Mouse (Mus musculus) liver, embryonic 11.5 days (tissue): Measurements from ENCODE around the gene Oser1. TPM values are rescaled to one million over a fixed set of nuclear protein-coding genes. Genes with fewer than 3 reads are reported as not detected.
A peak's percentile ranks its signal among the peaks of the same experiment; 100 is the strongest.

Source experiments
- ATAC-seq: fragments of 200-750 bp; cut with Nextera tagmentation; replicated peaks from 2 replicates; pipeline ENCODE4 v1.8.0; 2017; ENCODE audit warnings: moderate number of reproducible peaks, mild to moderate bottlenecking, moderate TSS enrichment, moderate library complexity; ENCODE audit not compliant: low FRiP score
- DNase-seq: peaks from one replicate; pipeline ENCODE4 v3.0.0-alpha.2; 2017; ENCODE audit warnings: low spot score
- H3K27ac ChIP-seq: fragments of 300-500 bp; sonication (generic); 2 replicates; pipeline ENCODE4 v1.5.1; 2014; ENCODE audit warnings: mild to moderate bottlenecking, low read depth, low read length, control low read depth
- H3K27me3 ChIP-seq: fragments of 300-500 bp; sonication (generic); replicated peaks from 2 replicates; pipeline ENCODE4 v1.6.1; 2014; ENCODE audit warnings: low read length, mixed read lengths; ENCODE audit not compliant: control insufficient read depth, insufficient read depth
- H3K36me3 ChIP-seq: fragments of 300-500 bp; sonication (generic); 2 replicates; pipeline ENCODE4 v1.6.1; 2014; ENCODE audit warnings: mild to moderate bottlenecking, low read length, moderate library complexity, mixed read lengths; ENCODE audit not compliant: control insufficient read depth, insufficient read depth
- H3K4me1 ChIP-seq: fragments of 300-500 bp; sonication (generic); replicated peaks from 2 replicates; pipeline ENCODE4 v1.6.1; 2014; ENCODE audit warnings: low read length, mixed read lengths; ENCODE audit not compliant: control insufficient read depth, insufficient read depth
- H3K4me2 ChIP-seq: fragments of 300-500 bp; sonication (generic); 2 replicates; pipeline ENCODE4 v1.6.1; 2014; ENCODE audit warnings: mild to moderate bottlenecking, control low read depth, moderate library complexity
- H3K4me3 ChIP-seq: fragments of 300-500 bp; sonication (generic); 2 replicates; pipeline ENCODE4 v1.5.1; 2014; ENCODE audit warnings: low read depth, low read length, control low read depth
- H3K9ac ChIP-seq: fragments of 300-500 bp; sonication (generic); 2 replicates; pipeline ENCODE4 v1.6.1; 2014; ENCODE audit warnings: low read depth, low read length, control low read depth
- H3K9me3 ChIP-seq: fragments of 300-500 bp; sonication (generic); 2 replicates; pipeline ENCODE4 v1.6.1; 2016; ENCODE audit warnings: low read length, inconsistent platforms, mixed read lengths; ENCODE audit not compliant: control insufficient read depth
- WGBS: fragments of 180-500 bp; shearing (Covaris S2); extraction: QIAGEN DNeasy Blood & Tissue Kit; methylation state at CpG from one replicate; pipeline ENCODE4 v1.1.7; 2014; 5-methylcytosine and 5-hydroxymethylcytosine counted together
- polyA plus RNA-seq: library from polyadenylated mRNA; unstranded; fragments of >200 nt; fragmentation: Nextera tagmentation; extraction: Ambion mirVana; gene quantifications from 2 replicates; pipeline ENCODE4 v1.2.1, GENCODE M21; 2014

The Oser1 gene
- polyA plus RNA-seq, 1 experiment from 2014 or later: 61.0 TPM

DNA sequence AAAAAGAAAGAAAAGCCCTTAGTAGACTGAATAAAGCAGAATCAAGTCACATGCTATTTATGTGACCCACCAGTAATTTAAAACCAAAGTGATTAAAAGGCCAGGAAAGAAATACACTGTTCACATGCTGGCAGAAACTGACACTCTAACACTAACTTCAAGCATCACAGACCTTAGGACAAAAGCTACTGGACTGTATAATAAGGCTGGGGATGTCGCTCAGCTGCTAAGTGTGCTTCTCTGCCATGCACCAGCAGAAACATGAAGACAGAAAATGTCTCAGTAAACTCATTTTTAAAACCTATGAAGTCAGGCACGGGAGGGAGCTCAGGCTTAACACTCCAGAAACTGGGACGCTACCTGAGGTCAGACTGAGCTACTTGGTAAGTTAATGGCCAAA lies 14.3 kb downstream of the Oser1 start:
- no peak overlapping the region for H3K4me3 ChIP-seq
- H3K4me2 ChIP-seq: no peak overlapping the region
- H3K27me3 ChIP-seq: no peaks in the 10 kb centered on the region
- H3K4me1 ChIP-seq: no peaks in the 10 kb centered on the region
- ATAC-seq: no peak
- no peak overlapping the region for H3K27ac ChIP-seq
- WGBS: 91% methylated on average over 3 of the region's 3 CpGs
- no peak overlapping the region for H3K9ac ChIP-seq
- DNase-seq: no peak
- H3K36me3 ChIP-seq: peaks cover 21% of the 10 kb centered on the region; the same call in 1 of the 2 replicates
- no peaks in the 10 kb centered on the region for H3K9me3 ChIP-seq

DNA sequence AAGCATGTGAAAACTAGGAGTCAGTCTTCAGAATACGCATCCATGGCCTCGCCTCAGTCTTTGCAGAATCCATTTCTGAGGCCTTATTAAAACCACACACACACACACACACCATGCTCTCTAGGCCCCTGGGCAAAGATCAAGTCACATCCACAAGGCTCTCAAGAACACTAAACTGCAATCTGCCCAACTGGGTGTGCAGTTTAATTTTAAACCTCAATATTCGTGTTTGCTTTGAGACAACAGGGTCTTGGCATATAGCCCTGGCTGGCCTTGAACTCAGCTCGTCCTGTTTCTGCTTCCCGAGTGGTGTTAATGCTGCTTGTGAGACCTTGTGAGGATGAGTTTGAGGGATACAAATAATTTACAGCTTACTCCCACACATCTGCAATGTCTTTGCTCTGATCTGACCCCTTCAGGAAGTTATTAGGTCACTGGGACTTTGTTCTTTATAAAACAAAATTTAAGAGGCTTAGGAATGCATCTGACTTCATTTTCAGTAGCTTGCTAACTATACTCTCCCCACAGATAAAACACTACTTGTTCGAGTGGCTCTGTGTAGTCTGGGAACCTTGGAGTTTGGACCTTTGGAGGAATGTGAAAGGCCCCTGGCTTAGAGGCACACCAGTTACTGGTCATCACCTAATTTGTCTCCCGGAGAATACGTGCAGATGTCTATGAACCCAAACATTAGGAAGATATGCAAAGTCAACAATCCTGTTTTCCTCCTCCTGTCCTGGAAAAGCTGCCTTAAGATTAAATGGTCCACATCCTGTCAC lies 20.3 kb downstream of the Oser1 start:
- H3K9me3 ChIP-seq: no peaks in the 10 kb centered on the region
- no peak overlapping the region for H3K9ac ChIP-seq
- WGBS: 70% methylated on average over 8 of the region's 8 CpGs
- H3K27me3 ChIP-seq: no peaks in the 10 kb centered on the region
- H3K36me3 ChIP-seq: peaks cover 6% of the 10 kb centered on the region; the same call in 1 of the 2 replicates
- no peaks in the 10 kb centered on the region for H3K4me1 ChIP-seq
- no peak overlapping the region for H3K4me2 ChIP-seq
- H3K4me3 ChIP-seq: no peak overlapping the region
- DNase-seq (no peak), ATAC-seq (no peak)
- no peak overlapping the region for H3K27ac ChIP-seq

DNA sequence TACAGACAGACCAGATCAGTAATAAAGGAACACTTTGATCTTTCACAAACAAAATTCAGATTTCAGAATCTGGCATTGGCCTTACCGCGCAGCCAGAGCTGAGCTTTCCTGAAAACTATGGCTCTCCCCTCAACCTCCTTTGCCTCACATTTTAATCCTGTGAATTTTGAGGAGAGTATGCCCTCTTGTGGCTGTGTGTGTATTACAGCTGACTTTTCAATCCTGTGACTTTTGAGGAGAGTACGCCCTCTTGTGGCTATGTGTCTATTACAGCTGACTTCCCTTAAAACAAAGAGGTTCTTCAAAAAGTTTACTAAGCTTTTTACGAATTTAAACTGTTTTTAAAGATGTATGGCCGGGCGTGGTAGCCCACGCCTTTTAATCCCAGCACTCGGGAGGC lies 23.3 kb downstream of the Oser1 start:
- DNase-seq (peak; percentile 64), ATAC-seq (0 out of 2 replicates have a peak, but pooled peaks have one; percentile 45)
- Histone ChIP-seq H3K4me1 (no peaks in the 10 kb centered on the region; the same call in 1 of the 2 replicates), H3K4me3 (no peak overlapping the region), H3K4me2 (no peak overlapping the region), H3K9ac (no peak overlapping the region), H3K9me3 (no peaks in the 10 kb centered on the region), H3K36me3 (no peaks in the 10 kb centered on the region), H3K27me3 (0 out of 2 replicates have a peak, but pooled peaks cover 4% of the 10 kb centered on the region), H3K27ac (no peak overlapping the region)
- WGBS: 7% methylated on average over 8 of the region's 8 CpGs

DNA sequence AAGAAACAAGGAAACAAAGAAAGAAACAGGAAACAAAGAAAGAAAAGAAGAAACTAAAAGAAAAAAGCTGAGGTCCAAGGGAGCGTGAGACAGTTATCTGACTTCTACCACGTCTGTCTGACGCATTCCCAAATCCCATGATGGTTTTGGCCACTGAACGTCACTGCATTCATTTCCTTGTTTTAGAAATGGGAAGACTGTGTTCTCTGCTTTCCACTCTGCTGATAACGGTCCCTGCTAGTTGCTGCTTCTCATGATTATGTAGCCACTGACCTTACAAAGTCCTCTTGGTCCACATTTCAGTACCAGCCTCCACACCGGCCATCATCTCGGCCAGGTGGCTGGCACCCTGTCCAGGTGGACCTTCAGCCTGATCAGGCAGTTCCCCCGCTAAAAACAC lies 25.3 kb downstream of the Oser1 start:
- no peak overlapping the region for H3K27ac ChIP-seq
- H3K4me3 ChIP-seq: no peak overlapping the region
- ATAC-seq (no peak), DNase-seq (no peak)
- no peak overlapping the region for H3K4me2 ChIP-seq
- WGBS: 70% methylated on average over 8 of the region's 8 CpGs
- no peaks in the 10 kb centered on the region for H3K36me3 ChIP-seq
- no peaks in the 10 kb centered on the region; the same call in 1 of the 2 replicates for H3K4me1 ChIP-seq
- H3K9ac ChIP-seq: no peak overlapping the region
- 0 out of 2 replicates have a peak, but pooled peaks cover 4% of the 10 kb centered on the region for H3K27me3 ChIP-seq
- H3K9me3 ChIP-seq: no peaks in the 10 kb centered on the region

- no peak for DNase-seq
- H3K27ac ChIP-seq: no peak overlapping the region
- no peaks in the 10 kb centered on the region; the same call in 1 of the 2 replicates for H3K4me1 ChIP-seq
- no peaks in the 10 kb centered on the region for H3K36me3 ChIP-seq
- H3K9me3 ChIP-seq: no peaks in the 10 kb centered on the region
- H3K4me3 ChIP-seq: no peak overlapping the region
- WGBS: 78% methylated on average over 4 of the region's 4 CpGs
- no peak overlapping the region for H3K4me2 ChIP-seq
- no peak overlapping the region for H3K9ac ChIP-seq
- H3K27me3 ChIP-seq: 0 out of 2 replicates have a peak, but pooled peaks cover 4% of the 10 kb centered on the region
- no peak for ATAC-seq
These were observed 25.7 kb downstream of the Oser1 start for GRCm38 (mm10) chr2:163398770-163399169.

- Histone ChIP-seq H3K4me3 (no peak within 1 kb of the TSS), H3K4me2 (peak within 1 kb of the TSS; percentile 44), H3K4me1 (no peaks in the 10 kb centered on the region; the same call in 1 of the 2 replicates), H3K27me3 (0 out of 2 replicates have a peak, but pooled peaks cover 4% of the 10 kb centered on the region), H3K9me3 (no peaks in the 10 kb centered on the region), H3K27ac (no peak within 1 kb of the TSS), H3K9ac (no peak within 1 kb of the TSS), H3K36me3 (no peaks in the 10 kb centered on the region)
- DNase-seq (no peak), ATAC-seq (no peak)
- WGBS: 22% methylated on average over 10 of the region's 10 CpGs
These were observed 26.6 kb downstream of the Oser1 start, which contains the start of gene Jph2 for GRCm38 (mm10) chr2:163397905-163398304. Jph2 (minus strand) TSS chr2:163397993.

DNA sequence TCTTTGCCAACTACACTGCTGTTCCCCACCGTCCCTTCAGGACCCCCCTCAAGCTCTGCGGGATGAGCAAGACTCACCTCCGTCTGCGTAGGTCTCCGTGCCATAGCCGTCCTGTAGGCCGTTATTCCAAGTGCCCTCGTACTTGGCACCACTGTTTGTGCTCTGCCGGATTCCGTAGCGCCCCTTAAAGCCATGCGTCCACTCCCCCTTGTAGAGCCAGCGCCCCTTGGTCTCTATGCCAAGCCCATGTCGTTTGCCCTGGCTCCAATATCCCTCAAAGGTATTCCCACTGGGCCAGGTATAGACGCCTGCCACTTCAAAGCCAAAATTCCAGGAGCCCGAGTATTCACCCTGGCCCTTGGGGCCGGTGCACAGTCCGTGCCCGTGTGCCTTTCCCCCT lies 27.4 kb downstream of the Oser1 start:
- H3K4me1 ChIP-seq: no peaks in the 10 kb centered on the region; the same call in 1 of the 2 replicates
- H3K9me3 ChIP-seq: no peaks in the 10 kb centered on the region
- ATAC-seq (no peak), DNase-seq (no peak)
- no peaks in the 10 kb centered on the region for H3K36me3 ChIP-seq
- no peak overlapping the region for H3K9ac ChIP-seq
- no peak overlapping the region for H3K27ac ChIP-seq
- 81% methylated on average over 19 of the region's 19 CpGs for WGBS
- no peak overlapping the region for H3K4me2 ChIP-seq
- 0 out of 2 replicates have a peak, but pooled peaks cover 4% of the 10 kb centered on the region for H3K27me3 ChIP-seq
- H3K4me3 ChIP-seq: no peak overlapping the region

DNA sequence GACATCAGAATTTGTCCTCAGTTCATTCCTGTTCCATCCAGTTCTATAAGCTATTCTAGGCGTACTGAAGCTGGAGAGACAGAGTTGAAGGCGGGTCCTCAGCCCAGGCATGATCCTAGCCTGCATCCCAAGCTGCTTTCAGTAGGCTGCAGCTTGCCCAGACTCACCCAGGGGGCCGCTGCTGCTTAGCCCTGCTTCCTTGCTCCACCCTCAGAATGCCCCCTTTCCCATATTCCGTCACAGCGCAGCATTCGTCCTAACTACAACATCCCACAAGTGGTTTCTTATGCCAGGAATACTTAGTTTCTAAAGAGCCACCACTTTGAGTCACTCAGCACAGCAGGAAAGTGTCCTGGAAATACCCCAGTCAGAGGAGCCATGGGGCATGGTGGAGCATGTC lies 29.5 kb downstream of the Oser1 start:
- H3K4me3 ChIP-seq: no peak overlapping the region
- H3K27ac ChIP-seq: no peak overlapping the region
- DNase-seq: no peak
- no peaks in the 10 kb centered on the region; the same call in 1 of the 2 replicates for H3K4me1 ChIP-seq
- no peak overlapping the region for H3K4me2 ChIP-seq
- WGBS: 69% methylated on average over 6 of the region's 6 CpGs
- H3K9me3 ChIP-seq: no peaks in the 10 kb centered on the region
- 0 out of 2 replicates have a peak, but pooled peaks cover 4% of the 10 kb centered on the region for H3K27me3 ChIP-seq
- no peak overlapping the region for H3K9ac ChIP-seq
- ATAC-seq: no peak
- no peaks in the 10 kb centered on the region for H3K36me3 ChIP-seq

DNA sequence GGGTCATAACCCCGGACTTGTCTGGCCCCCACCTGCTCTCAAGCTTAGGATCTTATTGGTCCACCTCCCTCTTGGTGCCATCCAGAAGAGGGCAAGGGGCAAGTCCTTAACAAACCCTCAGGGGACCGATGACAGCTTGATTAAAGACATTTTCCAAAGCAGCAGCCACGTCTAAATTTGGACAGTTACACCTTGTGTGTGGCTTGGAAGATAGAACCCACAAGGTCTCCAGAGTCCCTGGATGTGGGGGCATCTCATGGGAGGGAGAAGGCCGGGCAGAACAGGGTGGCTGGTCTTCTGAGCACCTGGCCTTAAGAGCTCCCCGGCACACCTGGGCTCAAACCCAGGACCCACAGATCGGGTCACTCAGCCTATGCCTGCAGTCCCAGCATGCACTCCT lies 30.5 kb downstream of the Oser1 start:
- DNase-seq (no peak), ATAC-seq (no peak)
- Histone ChIP-seq H3K36me3 (no peaks in the 10 kb centered on the region), H3K4me2 (no peak overlapping the region), H3K9me3 (no peaks in the 10 kb centered on the region), H3K4me3 (no peak overlapping the region), H3K27ac (no peak overlapping the region), H3K27me3 (0 out of 2 replicates have a peak, but pooled peaks cover 4% of the 10 kb centered on the region), H3K9ac (no peak overlapping the region), H3K4me1 (no peaks in the 10 kb centered on the region; the same call in 1 of the 2 replicates)
- 72% methylated on average over 6 of the region's 6 CpGs for WGBS
